Mouse (Mus musculus) lung, embryonic 15.5 days (tissue): ENCODE results near the gene Mapkapk3. TPM values are rescaled to one million over a fixed set of nuclear protein-coding genes. Genes with fewer than 3 reads are reported as not detected.
A peak's percentile ranks its signal among the peaks of the same experiment; 100 is the strongest.

Experiments
- ATAC-seq: fragments of 200-750 bp; cut with Nextera tagmentation; 2 replicates; pipeline ENCODE4 v1.8.0; 2017; ENCODE audit warnings: moderate number of reproducible peaks, borderline replicate concordance; ENCODE audit not compliant: low FRiP score, low TSS enrichment; ENCODE audit errors: extremely low read depth
- H3K27ac ChIP-seq: fragments of 300-500 bp; sonication (generic); 2 replicates; pipeline ENCODE4 v1.5.1; 2015; ENCODE audit warnings: moderate library complexity, mild to moderate bottlenecking, inconsistent platforms
- H3K27me3 ChIP-seq: fragments of 300-500 bp; sonication (generic); 2 replicates; pipeline ENCODE4 v1.6.1; 2015; ENCODE audit warnings: inconsistent platforms
- H3K36me3 ChIP-seq: fragments of 300-500 bp; sonication (generic); 2 replicates; pipeline ENCODE4 v1.6.1; 2015; ENCODE audit warnings: inconsistent platforms
- H3K4me1 ChIP-seq: fragments of 300-500 bp; sonication (generic); 2 replicates; pipeline ENCODE4 v1.6.1; 2015; ENCODE audit warnings: inconsistent platforms
- H3K4me2 ChIP-seq: fragments of 300-500 bp; sonication (generic); 2 replicates; pipeline ENCODE4 v1.6.1; 2015; ENCODE audit warnings: inconsistent platforms, mild to moderate bottlenecking, moderate library complexity
- H3K4me3 ChIP-seq: fragments of 300-500 bp; sonication (generic); 2 replicates; pipeline ENCODE4 v1.5.1; 2015; ENCODE audit warnings: mild to moderate bottlenecking, inconsistent platforms
- H3K9ac ChIP-seq: fragments of 300-500 bp; sonication (generic); 2 replicates; pipeline ENCODE4 v1.6.1; 2015; ENCODE audit warnings: inconsistent platforms
- H3K9me3 ChIP-seq: fragments of 300-500 bp; sonication (generic); 2 replicates; pipeline ENCODE4 v1.6.1; 2016; ENCODE audit warnings: inconsistent platforms
- WGBS: fragments of 180-500 bp; shearing (Covaris S2); methylation state at CpG from one replicate; pipeline ENCODE4 v1.1.7; 2015; 5-methylcytosine and 5-hydroxymethylcytosine counted together
- polyA plus RNA-seq: library from polyadenylated mRNA; unstranded; fragments of >200 nt; fragmentation: Nextera tagmentation; extraction: Ambion mirVana; gene quantifications from 2 replicates; pipeline ENCODE4 v1.2.1, GENCODE M21; 2015

Gene Mapkapk3
- polyA plus RNA-seq, 1 experiment from 2014 or later, result 17.8 TPM

DNA sequence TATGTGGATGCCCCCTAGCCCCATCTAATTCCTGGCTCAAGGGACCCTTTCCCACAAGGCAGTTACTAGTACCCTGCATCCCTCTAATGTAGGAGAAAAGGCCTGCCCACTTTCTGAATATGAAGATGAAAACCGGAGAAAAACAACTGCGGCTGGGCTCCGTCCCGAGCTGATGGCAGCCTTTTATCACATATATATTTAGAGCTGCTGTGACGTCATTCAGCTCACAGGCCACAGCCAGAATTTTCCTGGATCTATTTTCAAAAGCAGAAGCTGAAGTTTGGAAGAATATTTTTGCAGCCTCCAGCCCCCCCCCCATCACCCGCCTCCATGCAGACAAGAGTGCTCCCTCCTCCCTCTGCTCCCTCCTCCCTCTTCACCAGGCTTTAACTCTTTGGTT lies 30.1 kb downstream of the Mapkapk3 start:
- Histone ChIP-seq H3K4me3 (no peak overlapping the region), H3K27me3 (no peaks in the 10 kb centered on the region), H3K9ac (no peak overlapping the region), H3K4me1 (no peaks in the 10 kb centered on the region), H3K4me2 (no peak overlapping the region), H3K27ac (no peak overlapping the region), H3K36me3 (no peaks in the 10 kb centered on the region), H3K9me3 (no peaks in the 10 kb centered on the region)
- ATAC-seq, result peak; percentile 58; the same call in 1 of the 2 replicates
- 31% methylated on average over 6 of the region's 6 CpGs for WGBS

DNA sequence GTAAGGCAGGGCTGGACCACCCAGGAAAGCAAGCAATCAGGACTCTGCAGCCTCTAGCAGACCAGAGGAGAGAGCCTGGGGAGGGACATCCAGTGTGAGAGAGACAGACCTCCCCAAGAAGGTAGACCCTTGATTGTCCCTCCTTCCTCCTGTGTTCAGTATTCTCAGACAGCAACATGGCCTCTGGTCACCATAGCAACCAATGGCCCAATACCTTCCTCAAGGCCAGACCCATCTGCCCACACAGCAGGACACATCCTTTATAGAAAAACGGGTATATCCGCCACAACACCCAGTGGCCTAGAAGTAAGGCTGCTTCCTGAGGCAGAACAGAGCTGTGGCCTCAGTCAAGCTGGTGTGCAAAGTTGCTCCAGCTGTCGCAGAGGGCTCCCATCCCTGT lies 34.1 kb downstream of the Mapkapk3 start:
- WGBS, result 61% methylated on average over 3 of the region's 3 CpGs
- Histone ChIP-seq H3K9me3 (no peaks in the 10 kb centered on the region), H3K27ac (no peak overlapping the region), H3K4me3 (no peak overlapping the region), H3K36me3 (no peaks in the 10 kb centered on the region), H3K4me2 (no peak overlapping the region), H3K4me1 (0 out of 2 replicates have a peak, but pooled peaks cover 2% of the 10 kb centered on the region), H3K9ac (no peak overlapping the region), H3K27me3 (peaks cover 5% of the 10 kb centered on the region; the same call in 1 of the 2 replicates)
- ATAC-seq, result no peak

DNA sequence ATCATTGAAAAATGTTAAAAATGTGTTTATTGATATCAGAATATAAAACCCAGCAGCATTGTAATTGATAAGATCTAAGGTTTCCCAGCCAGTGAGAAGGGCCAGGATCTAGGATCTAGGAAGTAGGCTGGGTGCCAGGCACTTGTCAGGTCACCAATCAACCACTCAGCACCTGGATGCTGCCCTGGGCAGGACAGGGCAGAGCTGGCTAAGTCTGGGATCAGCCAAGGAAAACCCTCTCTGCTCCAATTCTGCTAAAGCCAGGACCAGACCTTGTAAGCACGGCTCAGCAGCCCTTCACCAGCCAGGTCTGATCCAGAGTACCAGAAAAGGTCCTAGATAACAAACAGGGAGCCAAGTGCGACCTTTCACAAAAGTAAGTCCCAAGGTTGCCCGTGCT lies 34.8 kb downstream of the Mapkapk3 start:
- no peak overlapping the region for H3K27ac ChIP-seq
- H3K4me2 ChIP-seq, result no peak overlapping the region
- WGBS, result 75% methylated on average over 3 of the region's 3 CpGs
- H3K36me3 ChIP-seq, result no peaks in the 10 kb centered on the region
- H3K9me3 ChIP-seq, result no peaks in the 10 kb centered on the region
- H3K27me3 ChIP-seq, result peaks cover 5% of the 10 kb centered on the region; the same call in 1 of the 2 replicates
- no peak for ATAC-seq
- H3K4me1 ChIP-seq, result 0 out of 2 replicates have a peak, but pooled peaks cover 2% of the 10 kb centered on the region
- H3K4me3 ChIP-seq, result no peak overlapping the region
- no peak overlapping the region for H3K9ac ChIP-seq

DNA sequence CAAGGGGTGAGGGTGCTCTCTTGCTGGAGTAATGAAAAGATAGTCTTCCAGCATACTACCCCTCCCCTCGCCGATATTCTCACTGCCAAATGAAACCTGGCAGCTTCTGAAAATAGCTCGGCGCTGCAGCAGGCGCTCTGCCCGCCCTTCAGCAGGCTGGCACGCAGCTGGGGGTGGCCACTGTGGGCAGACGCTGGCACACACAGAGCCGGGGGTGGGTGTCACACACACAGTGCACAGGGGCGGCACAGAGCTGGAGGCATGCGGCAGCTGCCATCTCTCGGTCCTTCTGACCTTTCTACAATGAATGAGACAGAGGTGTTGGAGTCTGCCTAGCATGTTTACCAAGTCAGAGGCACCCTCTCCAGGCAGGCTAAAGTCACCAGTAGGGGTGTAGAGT lies 35.2 kb downstream of the Mapkapk3 start:
- Histone ChIP-seq H3K4me3 (no peak overlapping the region), H3K9me3 (no peaks in the 10 kb centered on the region), H3K27ac (no peak overlapping the region), H3K4me2 (no peak overlapping the region), H3K4me1 (0 out of 2 replicates have a peak, but pooled peaks cover 2% of the 10 kb centered on the region), H3K36me3 (no peaks in the 10 kb centered on the region), H3K27me3 (peaks cover 5% of the 10 kb centered on the region; the same call in 1 of the 2 replicates), H3K9ac (no peak overlapping the region)
- ATAC-seq, result no peak
- WGBS, result 53% methylated on average over 12 of the region's 12 CpGs

DNA sequence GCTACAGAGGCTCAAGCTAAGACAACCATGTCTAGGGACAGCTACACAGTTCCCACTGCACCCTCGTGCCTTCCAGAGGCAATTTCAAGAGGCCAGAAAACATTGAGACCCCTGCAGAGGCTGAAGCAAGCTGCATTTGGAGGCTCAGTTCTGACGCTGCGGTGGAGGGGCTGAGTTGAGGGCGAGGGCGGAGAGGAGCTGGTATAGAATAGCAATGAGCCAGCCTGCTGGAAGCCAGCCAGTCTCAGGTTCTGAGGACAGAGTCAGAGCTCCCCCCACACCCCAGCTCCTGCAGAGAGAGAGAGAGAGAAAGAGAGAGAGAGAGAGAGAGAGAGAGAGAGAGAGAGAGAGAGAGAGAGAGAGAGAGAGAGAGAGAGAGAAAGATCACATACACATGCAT lies 37.5 kb downstream of the Mapkapk3 start:
- Histone ChIP-seq H3K36me3 (no peaks in the 10 kb centered on the region), H3K27ac (no peak overlapping the region), H3K9me3 (no peaks in the 10 kb centered on the region), H3K9ac (no peak overlapping the region), H3K4me3 (no peak overlapping the region), H3K4me1 (0 out of 2 replicates have a peak, but pooled peaks cover 2% of the 10 kb centered on the region), H3K4me2 (no peak overlapping the region), H3K27me3 (peaks cover 5% of the 10 kb centered on the region; the same call in 1 of the 2 replicates)
- no peak for ATAC-seq
- WGBS, result 19% methylated on average over 5 of the region's 5 CpGs

DNA sequence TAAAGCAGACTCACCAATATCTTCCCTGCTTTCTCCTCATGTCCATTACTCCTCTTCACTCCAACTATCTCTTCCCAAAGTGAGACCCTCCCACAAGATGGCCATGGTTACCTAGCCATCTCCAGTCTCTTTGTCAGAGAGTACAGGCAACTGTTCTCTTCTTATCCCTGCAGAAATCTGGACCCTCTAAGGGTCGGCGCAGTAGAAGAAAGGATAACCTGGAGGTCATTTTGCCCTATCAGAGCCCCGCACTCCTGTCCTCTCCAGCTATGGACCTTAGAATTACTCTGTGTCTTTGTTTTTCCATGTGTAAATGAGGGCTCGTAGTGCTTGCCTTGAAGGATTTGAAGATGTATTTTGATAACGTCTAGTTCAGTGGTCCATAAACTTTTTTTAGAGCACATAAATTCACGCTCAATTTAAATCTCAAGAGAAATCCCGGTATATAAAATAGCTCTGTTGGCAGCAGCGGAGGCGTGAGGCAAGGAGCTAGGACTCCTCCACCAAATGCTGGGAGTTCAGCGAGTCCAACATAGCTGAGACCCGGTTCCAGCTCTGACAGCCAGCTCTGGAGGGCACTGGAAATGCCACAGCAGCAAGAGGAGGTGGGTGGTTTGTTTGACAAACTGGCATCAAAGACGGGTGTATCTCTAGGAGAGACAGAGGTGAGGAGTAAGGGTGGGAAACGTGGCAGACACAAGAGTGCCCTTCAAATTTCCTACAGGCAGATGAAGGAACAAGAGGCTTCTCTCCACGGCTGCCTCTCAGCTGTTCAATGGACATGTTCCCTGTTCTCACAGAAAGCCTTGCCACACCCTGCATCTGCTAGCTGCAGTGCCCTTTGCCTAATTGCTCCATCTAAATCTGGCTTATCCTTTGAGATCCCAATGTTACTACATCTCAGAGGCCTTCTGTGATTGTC lies 39.0 kb downstream of the Mapkapk3 start:
- WGBS, result 73% methylated on average over 14 of the region's 14 CpGs
- H3K27ac ChIP-seq, result no peak overlapping the region
- no peak overlapping the region for H3K4me2 ChIP-seq

DNA sequence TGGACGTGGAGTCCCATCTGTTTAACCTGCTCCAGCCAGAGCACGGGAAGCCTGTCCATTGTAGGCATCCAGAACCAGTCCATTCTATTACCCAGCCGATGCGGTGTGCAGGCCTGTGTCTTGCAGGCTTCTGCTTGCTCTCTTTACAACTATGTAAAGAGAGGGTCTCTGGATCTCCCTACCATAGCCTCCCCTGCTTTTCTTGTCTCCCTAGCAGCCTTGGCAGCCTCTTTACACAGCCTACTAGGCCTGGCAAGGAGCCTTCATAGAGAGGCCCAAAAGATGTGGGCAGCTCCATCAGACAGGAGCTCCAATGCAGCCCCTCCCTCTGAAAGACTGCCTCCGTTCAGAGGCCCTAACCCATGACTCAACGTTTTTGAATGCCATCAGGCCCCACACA lies 40.5 kb downstream of the Mapkapk3 start:
- Histone ChIP-seq H3K4me1 (0 out of 2 replicates have a peak, but pooled peaks cover under 1% of the 10 kb centered on the region), H3K4me2 (no peak overlapping the region), H3K4me3 (no peak overlapping the region), H3K27me3 (peaks cover 5% of the 10 kb centered on the region; the same call in 1 of the 2 replicates), H3K9ac (no peak overlapping the region), H3K36me3 (no peaks in the 10 kb centered on the region), H3K27ac (no peak overlapping the region), H3K9me3 (no peaks in the 10 kb centered on the region)
- no peak for ATAC-seq
- 62% methylated on average over 6 of the region's 6 CpGs for WGBS

More for the DNA sequence above, 39.0 kb downstream of the Mapkapk3 start:
- no peak overlapping the region for H3K9ac ChIP-seq
- H3K9me3 ChIP-seq, result no peaks in the 10 kb centered on the region
- 0 out of 2 replicates have a peak, but pooled peaks cover 2% of the 10 kb centered on the region for H3K4me1 ChIP-seq
- peaks cover 5% of the 10 kb centered on the region; the same call in 1 of the 2 replicates for H3K27me3 ChIP-seq
- no peaks in the 10 kb centered on the region for H3K36me3 ChIP-seq
- no peak overlapping the region for H3K4me3 ChIP-seq
- ATAC-seq, result no peak

DNA sequence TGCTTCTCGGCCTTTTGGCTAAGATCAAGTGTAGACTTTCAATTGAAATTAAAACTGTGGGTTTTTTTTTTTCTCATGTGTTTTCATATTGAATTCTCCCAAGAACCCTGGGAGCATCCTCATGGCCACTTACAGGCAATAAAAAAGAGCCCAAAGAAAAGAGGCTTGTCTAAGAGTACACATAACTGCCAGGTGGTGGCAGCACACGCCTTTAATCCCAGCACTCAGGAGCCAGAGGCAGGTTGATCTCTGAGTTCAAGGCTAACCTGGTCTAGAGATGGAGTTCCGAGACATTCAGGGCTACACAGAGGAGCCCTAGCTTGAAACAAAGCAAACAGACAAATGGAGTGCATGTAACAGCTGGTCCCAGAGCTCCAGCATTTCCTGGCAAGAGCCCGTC lies 43.5 kb downstream of the Mapkapk3 start:
- Histone ChIP-seq H3K36me3 (no peaks in the 10 kb centered on the region), H3K27me3 (peaks cover 5% of the 10 kb centered on the region; the same call in 1 of the 2 replicates), H3K4me3 (no peak overlapping the region), H3K4me1 (no peaks in the 10 kb centered on the region), H3K9ac (no peak overlapping the region), H3K27ac (no peak overlapping the region), H3K4me2 (no peak overlapping the region), H3K9me3 (no peaks in the 10 kb centered on the region)
- WGBS, result 49% methylated on average over 4 of the region's 4 CpGs
- ATAC-seq, result no peak

DNA sequence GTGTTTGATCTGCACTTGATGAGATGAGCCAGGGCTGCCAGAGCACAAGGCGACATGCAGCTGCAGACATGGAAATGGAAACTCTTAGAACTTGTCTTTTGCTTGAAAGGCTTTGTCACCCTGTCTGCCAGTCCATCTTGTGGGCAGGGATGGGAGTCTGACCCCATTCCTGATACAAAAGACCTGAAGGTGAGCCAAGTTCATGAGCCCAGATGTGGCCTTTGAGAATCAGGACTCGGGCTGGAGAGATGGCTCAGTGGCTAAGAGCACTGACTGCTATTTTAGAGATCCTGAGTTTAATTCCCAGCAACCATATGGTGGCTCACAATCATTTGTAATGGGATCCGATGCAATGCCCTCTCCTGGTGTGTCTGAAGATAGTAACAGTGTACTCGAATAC lies 44.4 kb downstream of the Mapkapk3 start:
- ATAC-seq, result no peak
- Histone ChIP-seq H3K9ac (no peak overlapping the region), H3K36me3 (no peaks in the 10 kb centered on the region), H3K9me3 (no peaks in the 10 kb centered on the region), H3K4me1 (no peaks in the 10 kb centered on the region), H3K4me3 (no peak overlapping the region), H3K27ac (no peak overlapping the region), H3K27me3 (no peaks in the 10 kb centered on the region), H3K4me2 (no peak overlapping the region)
- 82% methylated on average over 4 of the region's 4 CpGs for WGBS

DNA sequence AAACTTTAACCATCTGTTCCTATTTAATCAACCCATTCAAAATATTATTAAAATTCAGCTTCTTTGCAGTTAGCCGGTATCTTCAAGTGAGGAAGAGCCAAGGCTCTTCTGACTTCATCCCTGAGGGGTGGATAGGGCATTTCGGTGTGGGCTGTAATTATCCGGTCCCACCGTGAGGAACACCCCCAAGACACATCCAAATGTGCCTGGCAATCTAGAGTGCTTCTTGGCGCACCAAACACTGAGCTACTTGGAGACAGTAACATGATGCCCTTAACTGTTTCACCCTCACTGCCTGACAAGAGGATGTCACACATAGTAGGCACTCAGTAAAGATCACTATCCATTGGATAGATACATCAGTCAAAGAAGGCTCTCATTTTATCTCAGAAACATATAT lies 53.5 kb downstream of the Mapkapk3 start:
- Histone ChIP-seq H3K4me1 (peaks cover 10% of the 10 kb centered on the region), H3K27ac (no peak overlapping the region), H3K9me3 (no peaks in the 10 kb centered on the region), H3K4me3 (no peak overlapping the region), H3K9ac (no peak overlapping the region), H3K27me3 (peaks cover 86% of the 10 kb centered on the region), H3K4me2 (no peak overlapping the region), H3K36me3 (no peaks in the 10 kb centered on the region)
- WGBS, result 73% methylated on average over 5 of the region's 5 CpGs
- ATAC-seq, result no peak

DNA sequence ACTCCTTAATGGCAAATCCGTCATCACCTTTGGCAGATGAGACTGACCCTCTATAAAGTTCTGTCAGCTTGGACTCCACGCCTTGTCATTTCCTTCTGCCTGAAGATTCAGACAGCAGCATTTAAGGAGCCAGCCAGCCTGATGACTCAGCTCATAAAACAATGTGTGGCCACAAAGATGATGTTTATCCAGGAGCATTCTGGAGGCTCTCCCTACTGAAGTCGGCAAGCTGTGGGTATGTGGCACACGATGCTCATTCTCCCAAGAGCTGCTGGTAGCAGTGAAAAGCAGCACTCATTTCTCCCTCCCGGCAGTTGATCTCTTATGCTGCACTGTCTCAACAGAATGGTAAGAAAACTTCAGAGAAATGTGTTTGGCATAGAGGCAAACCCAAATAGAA lies 54.4 kb downstream of the Mapkapk3 start:
- no peak for ATAC-seq
- Histone ChIP-seq H3K4me2 (no peak overlapping the region), H3K9me3 (no peaks in the 10 kb centered on the region), H3K27ac (no peak overlapping the region), H3K27me3 (peaks cover 91% of the 10 kb centered on the region), H3K4me3 (no peak overlapping the region), H3K36me3 (no peaks in the 10 kb centered on the region), H3K9ac (no peak overlapping the region), H3K4me1 (peaks cover 12% of the 10 kb centered on the region)
- WGBS, result 41% methylated on average over 5 of the region's 5 CpGs

DNA sequence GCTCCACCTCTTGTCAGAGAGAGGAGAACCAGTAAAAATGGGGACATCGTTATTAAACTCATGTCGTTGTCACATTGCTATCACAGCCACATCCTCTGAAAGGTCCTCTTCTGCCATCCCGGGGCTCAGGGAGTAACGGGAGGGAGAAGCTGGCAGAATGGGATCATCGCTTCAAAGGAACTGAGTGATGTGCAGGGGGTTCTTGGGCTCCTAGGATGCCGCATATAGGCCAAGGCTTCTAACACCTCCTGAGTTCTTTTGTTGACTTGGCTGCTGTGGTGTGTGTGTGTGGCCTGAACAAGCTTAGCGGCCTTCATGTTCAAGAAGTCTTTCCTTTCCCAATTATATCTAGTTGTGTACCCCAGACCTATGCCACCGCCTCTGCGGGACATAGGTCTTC lies 57.5 kb downstream of the Mapkapk3 start:
- 0 out of 2 replicates have a peak overlapping the region, but pooled peaks have one; percentile 13 for H3K9ac ChIP-seq
- H3K27me3 ChIP-seq, result peaks cover 93% of the 10 kb centered on the region
- H3K36me3 ChIP-seq, result no peaks in the 10 kb centered on the region
- peaks cover 12% of the 10 kb centered on the region for H3K4me1 ChIP-seq
- H3K9me3 ChIP-seq, result no peaks in the 10 kb centered on the region
- peak overlapping the region; percentile 96 for H3K4me2 ChIP-seq
- 19% methylated on average over 9 of the region's 9 CpGs for WGBS
- no peak overlapping the region for H3K27ac ChIP-seq
- ATAC-seq, result peak; percentile 27; the same call in 1 of the 2 replicates
- H3K4me3 ChIP-seq, result peak overlapping the region; percentile 53
